Mouse (Mus musculus) naive thymus-derived CD4-positive, alpha-beta T cell, adult 2 months (primary cell): Measurements from ENCODE around the gene 2210016L21Rik.

Experiments
- DNase-seq: peaks from one replicate; pipeline ENCODE4 v3.0.0-alpha.2; 2011; ENCODE audit warnings: low read depth

Gene 2210016L21Rik

GRCm38 (mm10) chr5:114978888-114979249, 36.9 kb downstream of the 2210016L21Rik start:
- peak; percentile 69 for DNase-seq

- peak; percentile 85 for DNase-seq
These were observed 37.5 kb downstream of the 2210016L21Rik start for GRCm38 (mm10) chr5:114979250-114980121.

- DNase-seq = no peak
These were observed 38.3 kb downstream of the 2210016L21Rik start for GRCm38 (mm10) chr5:114980122-114980748.

GRCm38 (mm10) chr5:114982001-114982400, 40.0 kb downstream of the 2210016L21Rik start:
- DNase-seq = no peak

GRCm38 (mm10) chr5:114985074-114985473, 43.1 kb downstream of the 2210016L21Rik start:
- DNase-seq = no peak

GRCm38 (mm10) chr5:114996447-114996846, 54.5 kb downstream of the 2210016L21Rik start:
- DNase-seq = peak; percentile 44

- DNase-seq = no peak
These were observed 55.4 kb downstream of the 2210016L21Rik start for GRCm38 (mm10) chr5:114997327-114997726.
